Mouse (Mus musculus) lung, postnatal 0 days (tissue): ENCODE measurements around the gene Scn2b. TPM values are rescaled to one million over a fixed set of nuclear protein-coding genes. Genes with fewer than 3 reads are reported as not detected.
A peak's percentile ranks its signal among the peaks of the same experiment; 100 is the strongest.

Source experiments
- ATAC-seq: fragments of 200-750 bp; cut with Nextera tagmentation; 2 replicates; pipeline ENCODE4 v1.8.0; 2017; ENCODE audit warnings: moderate library complexity
- DNase-seq: peaks from one replicate; pipeline ENCODE4 v3.0.0-alpha.2; 2016; ENCODE audit warnings: low spot score
- H3K27ac ChIP-seq: fragments of 300-500 bp; sonication (generic); 2 replicates; pipeline ENCODE4 v1.5.1; 2014; ENCODE audit warnings: antibody characterized with exemption, mild to moderate bottlenecking, low read length, mixed read lengths
- H3K27me3 ChIP-seq: fragments of 300-500 bp; sonication (generic); replicated peaks from 2 replicates; pipeline ENCODE4 v1.6.1; 2014; ENCODE audit warnings: low read length, mixed read lengths; ENCODE audit not compliant: insufficient read depth
- H3K36me3 ChIP-seq: fragments of 300-500 bp; sonication (generic); 2 replicates; pipeline ENCODE4 v1.6.1; 2014; ENCODE audit warnings: low read length, mixed read lengths; ENCODE audit not compliant: insufficient read depth
- H3K4me1 ChIP-seq: fragments of 300-500 bp; sonication (generic); 2 replicates; pipeline ENCODE4 v1.6.1; 2014; ENCODE audit warnings: antibody characterized with exemption, low read depth, low read length, mixed read lengths; ENCODE audit not compliant: insufficient read depth
- H3K4me2 ChIP-seq: fragments of 300-500 bp; sonication (generic); replicated peaks from 2 replicates; pipeline ENCODE4 v1.6.1; 2014; ENCODE audit warnings: low read depth, mild to moderate bottlenecking, low read length, moderate library complexity, mixed read lengths
- H3K4me3 ChIP-seq: fragments of 300-500 bp; sonication (generic); 2 replicates; pipeline ENCODE4 v1.5.1; 2014; ENCODE audit warnings: low read depth, low read length
- H3K9ac ChIP-seq: fragments of 300-500 bp; sonication (generic); replicated peaks from 2 replicates; pipeline ENCODE4 v1.6.1; 2014; ENCODE audit warnings: low read depth, mild to moderate bottlenecking
- H3K9me3 ChIP-seq: fragments of 300-500 bp; sonication (generic); 2 replicates; pipeline ENCODE4 v1.6.1; 2016; ENCODE audit warnings: low read length, mixed read lengths
- CTCF ChIP-seq: IDR thresholded peaks from 2 replicates; pipeline ENCODE4 v1.5.1; 2016; ENCODE audit warnings: antibody characterized with exemption, mild to moderate bottlenecking
- EP300 ChIP-seq: IDR thresholded peaks from 2 replicates; pipeline ENCODE4 v1.6.1; 2016; ENCODE audit warnings: antibody characterized with exemption, mild to moderate bottlenecking, control low read depth
- WGBS: fragments of 180-500 bp; shearing (Covaris S2); extraction: QIAGEN DNeasy Blood & Tissue Kit; methylation state at CpG from one replicate; pipeline ENCODE4 v1.1.7; 2014; 5-methylcytosine and 5-hydroxymethylcytosine counted together
- polyA plus RNA-seq: library from polyadenylated mRNA; unstranded; fragments of >200 nt; fragmentation: Nextera tagmentation; extraction: Ambion mirVana; gene quantifications from 2 replicates; pipeline ENCODE4 v1.2.1, GENCODE M21; 2015

Gene Scn2b
- 0.27 and 0.49 TPM in 2 replicates for polyA plus RNA-seq

DNA sequence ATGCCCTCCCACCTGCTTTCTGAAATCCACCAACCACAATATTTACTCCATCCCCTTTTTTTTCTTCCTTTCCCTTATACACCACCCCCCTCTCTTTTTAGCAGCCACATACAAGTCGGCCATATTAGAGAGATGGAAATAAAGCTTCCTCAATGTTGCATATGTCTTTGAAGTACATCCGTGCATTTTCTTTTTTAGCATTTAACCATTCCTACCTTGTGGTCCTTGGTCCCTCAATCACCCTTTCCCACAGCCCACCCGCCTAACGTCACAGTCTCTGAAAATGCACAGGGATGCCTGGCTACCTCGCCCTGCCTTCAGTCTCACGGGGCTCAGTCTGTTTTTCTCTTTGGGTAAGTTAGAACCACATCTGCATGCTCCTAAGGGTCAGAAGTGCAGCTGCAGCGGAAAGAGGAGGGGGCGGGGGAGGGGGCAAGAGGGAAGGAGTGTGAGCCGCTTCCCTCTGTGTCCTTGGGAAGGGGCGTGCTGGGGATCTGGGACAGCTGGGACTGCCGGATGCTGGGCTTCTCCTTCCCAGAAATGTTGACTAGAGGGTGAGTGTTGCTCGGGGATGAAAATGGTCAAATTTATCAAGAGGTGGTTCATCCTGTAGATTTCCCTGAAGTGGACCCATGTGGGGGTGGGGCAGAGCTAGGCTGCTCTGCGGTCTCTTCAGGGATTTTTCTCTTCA is at the start of gene Scn2b:
Gene Scn2b (plus strand): TSS at position 42 of the 691 bp plus-strand sequence.
- Histone ChIP-seq H3K4me2 (peak within 1 kb of the TSS; percentile 37), H3K36me3 (no peaks in the 10 kb centered on the region), H3K9ac (no peak within 1 kb of the TSS), H3K4me3 (peak within 1 kb of the TSS; percentile 25; the same call in 1 of the 2 replicates), H3K9me3 (no peaks in the 10 kb centered on the region), H3K27ac (no peak within 1 kb of the TSS), H3K27me3 (no peaks in the 10 kb centered on the region), H3K4me1 (no peaks in the 10 kb centered on the region; the same call in 1 of the 2 replicates)
- ATAC-seq (peak; percentile 21; the same call in 1 of the 2 replicates), DNase-seq (peak; percentile 44)
- no peak for TF ChIP-seq EP300
- TF ChIP-seq CTCF, result no peak
- 0% methylated on average over 13 of the region's 13 CpGs for WGBS

DNA sequence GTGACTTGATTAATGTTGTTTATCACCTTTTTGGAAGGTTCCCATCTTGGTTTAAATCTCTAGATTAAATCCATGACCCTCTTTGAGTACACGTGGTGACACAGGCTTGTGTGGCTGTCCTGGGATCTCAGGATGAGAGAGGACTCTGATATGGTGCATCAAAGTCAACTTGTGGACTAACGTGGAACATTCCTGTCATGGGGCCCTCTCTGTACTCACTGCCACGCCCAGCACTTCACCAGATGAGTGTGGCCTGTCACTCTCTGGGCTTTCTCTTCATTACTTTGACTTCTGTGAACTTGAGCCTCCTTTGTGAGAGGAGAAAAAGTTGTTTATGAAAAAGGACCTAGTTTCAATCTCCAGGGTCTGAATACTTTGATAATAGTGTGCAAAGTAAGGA is 45.8 kb upstream of the Scn2b start:
- Histone ChIP-seq H3K36me3 (no peaks in the 10 kb centered on the region), H3K27ac (no peak overlapping the region), H3K9ac (no peak overlapping the region), H3K4me1 (no peaks in the 10 kb centered on the region), H3K4me2 (no peak overlapping the region), H3K4me3 (no peak overlapping the region), H3K9me3 (no peaks in the 10 kb centered on the region), H3K27me3 (no peaks in the 10 kb centered on the region)
- no peak for ATAC-seq
- 37% methylated on average over 3 of the region's 3 CpGs for WGBS
- TF ChIP-seq EP300, result no peak
- no peak for TF ChIP-seq CTCF
- no peak for DNase-seq

DNA sequence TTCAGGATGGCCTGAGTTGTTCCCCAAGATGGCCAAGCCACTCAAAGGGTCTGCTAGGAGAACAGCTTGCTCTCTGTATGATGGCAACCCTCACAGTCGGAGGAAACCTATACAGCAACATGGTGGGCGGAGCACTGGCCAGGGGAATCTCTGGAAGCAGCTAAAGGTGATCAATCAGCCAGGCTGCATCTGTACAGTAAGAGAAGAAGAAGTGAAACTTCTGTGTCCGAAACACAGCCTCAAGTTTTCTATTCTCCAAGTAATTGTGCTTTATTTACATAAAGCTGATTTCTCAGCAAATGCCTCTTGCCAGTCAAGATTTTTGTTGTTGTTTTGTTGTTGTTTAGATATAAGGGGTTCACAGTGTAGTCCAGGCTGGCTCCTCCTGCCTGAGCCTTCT is 39.7 kb upstream of the Scn2b start:
- DNase-seq (no peak), ATAC-seq (no peak)
- no peaks in the 10 kb centered on the region for H3K36me3 ChIP-seq
- H3K27ac ChIP-seq, result no peak overlapping the region
- H3K4me1 ChIP-seq, result no peaks in the 10 kb centered on the region
- H3K4me2 ChIP-seq, result no peak overlapping the region
- no peak overlapping the region for H3K4me3 ChIP-seq
- no peak overlapping the region for H3K9ac ChIP-seq
- no peak for TF ChIP-seq EP300
- 53% methylated on average over 3 of the region's 3 CpGs for WGBS
- no peaks in the 10 kb centered on the region for H3K27me3 ChIP-seq
- H3K9me3 ChIP-seq, result no peaks in the 10 kb centered on the region

DNA sequence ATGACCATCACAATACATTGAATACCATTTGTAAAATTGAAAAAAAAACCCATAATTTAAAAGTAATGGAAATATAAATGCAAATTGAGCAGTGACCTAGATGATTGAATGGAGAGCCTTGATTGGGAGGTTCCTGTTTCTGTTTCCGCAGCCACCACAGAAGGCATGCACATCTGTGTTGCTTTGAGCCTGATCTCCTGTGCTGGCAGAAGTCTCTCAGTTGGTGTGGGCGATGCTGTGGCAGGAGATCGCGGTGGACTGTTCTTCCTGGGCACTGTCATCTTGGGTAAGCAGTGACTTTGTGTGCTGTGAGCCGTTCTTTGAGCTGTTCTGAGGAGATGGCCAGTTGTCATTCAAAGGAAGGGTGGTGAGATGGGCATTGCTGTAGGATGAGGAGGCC is 38.6 kb upstream of the Scn2b start, which contains the start of gene Jaml:
Gene Jaml (plus strand): TSS at position 173 of the 400 bp plus-strand sequence.
- no peak within 1 kb of the TSS for H3K4me3 ChIP-seq

DNA sequence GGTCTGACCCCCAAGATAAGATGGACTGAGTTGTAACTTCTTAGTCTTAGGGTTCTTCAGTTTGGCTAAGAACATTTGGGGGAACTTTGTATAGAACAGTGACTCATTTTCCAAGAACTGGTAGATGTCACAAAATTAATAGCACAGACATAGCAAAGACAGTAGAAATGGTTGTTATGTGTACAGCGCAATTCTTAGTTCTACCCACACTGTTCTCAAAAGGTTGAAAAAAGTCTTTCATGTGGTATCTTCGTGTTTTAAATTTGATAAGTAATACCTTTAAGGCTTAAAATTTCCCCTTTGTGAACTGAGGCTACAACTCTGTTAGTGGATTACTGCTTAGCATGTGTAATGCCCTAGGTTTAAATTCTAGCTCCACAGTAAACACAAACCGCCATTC is 34.5 kb upstream of the Scn2b start:
- TF ChIP-seq EP300 (no peak), CTCF (no peak)
- no peaks in the 10 kb centered on the region for H3K4me1 ChIP-seq
- no peaks in the 10 kb centered on the region for H3K36me3 ChIP-seq
- no peaks in the 10 kb centered on the region for H3K9me3 ChIP-seq
- no peak overlapping the region for H3K9ac ChIP-seq
- DNase-seq (no peak), ATAC-seq (no peak)
- H3K4me2 ChIP-seq, result no peak overlapping the region
- WGBS, result 82% methylated on average over 3 of the region's 3 CpGs
- H3K27ac ChIP-seq, result no peak overlapping the region
- H3K4me3 ChIP-seq, result no peak overlapping the region
- H3K27me3 ChIP-seq, result no peaks in the 10 kb centered on the region

More for the DNA sequence above, 38.6 kb upstream of the Scn2b start, which contains the start of gene Jaml:
- no peak for DNase-seq
- WGBS, result 86% methylated on average over 5 of the region's 5 CpGs
- TF ChIP-seq EP300, result no peak
- no peak for TF ChIP-seq CTCF
- no peak within 1 kb of the TSS for H3K9ac ChIP-seq
- H3K9me3 ChIP-seq, result no peaks in the 10 kb centered on the region
- no peak within 1 kb of the TSS for H3K27ac ChIP-seq
- H3K4me1 ChIP-seq, result no peaks in the 10 kb centered on the region
- no peaks in the 10 kb centered on the region for H3K36me3 ChIP-seq
- no peak for ATAC-seq
- no peak within 1 kb of the TSS for H3K4me2 ChIP-seq
- no peaks in the 10 kb centered on the region for H3K27me3 ChIP-seq

DNA sequence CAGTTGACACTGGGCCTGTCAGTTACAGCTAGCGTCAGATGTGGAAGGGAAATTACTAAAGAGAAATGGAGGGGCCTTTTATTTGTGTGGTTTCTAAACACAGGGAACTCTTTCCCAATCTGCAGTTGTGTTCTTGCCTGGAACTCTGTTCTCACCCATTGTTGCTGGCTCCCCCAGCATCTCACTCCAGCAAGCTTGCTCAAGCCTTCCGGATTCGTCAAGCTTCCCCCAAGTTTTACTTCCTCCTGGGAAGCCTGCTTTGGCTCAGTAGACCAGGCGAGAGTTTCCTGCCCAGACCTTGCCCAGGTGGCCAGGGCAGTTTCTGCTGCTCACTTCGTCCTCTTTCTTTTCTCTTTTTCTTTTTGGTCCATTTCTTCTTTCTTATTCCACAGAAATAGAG is 33.0 kb upstream of the Scn2b start:
- H3K27ac ChIP-seq, result no peak overlapping the region
- TF ChIP-seq EP300 (no peak), CTCF (no peak)
- no peak overlapping the region for H3K4me2 ChIP-seq
- no peak overlapping the region for H3K9ac ChIP-seq
- ATAC-seq, result no peak
- H3K27me3 ChIP-seq, result no peaks in the 10 kb centered on the region
- DNase-seq, result peak; percentile 14
- 51% methylated on average over 5 of the region's 5 CpGs for WGBS
- H3K4me3 ChIP-seq, result no peak overlapping the region
- no peaks in the 10 kb centered on the region for H3K4me1 ChIP-seq
- H3K36me3 ChIP-seq, result no peaks in the 10 kb centered on the region
- H3K9me3 ChIP-seq, result no peaks in the 10 kb centered on the region
